Mouse (Mus musculus): ENCODE measurements around the gene Tnrc6b. TPM values are rescaled to one million over a fixed set of nuclear protein-coding genes. Genes with fewer than 3 reads are reported as not detected.
A peak's percentile ranks its signal among the peaks of the same experiment; 100 is the strongest.
"Not testable (repeated sequence)": the region's sequence is repeated elsewhere in the genome, so short reads cannot be mapped to it uniquely, and the experiment has no call there.

Tnrc6b gene
- total RNA-seq, 2 experiments from 2014 or later, result 138 to 245 TPM

- ATAC-seq (replicated peaks; ENCODE audit: low FRiP score, poor library complexity, severe bottlenecking), result no peak
Measured at GRCm38 (mm10) chr15:80831170-80831569, 120.1 kb downstream of the Tnrc6b start.

- no peak for ATAC-seq (replicated peaks; ENCODE audit: low FRiP score, poor library complexity, severe bottlenecking)
Measured at GRCm38 (mm10) chr15:80832808-80833207, 121.7 kb downstream of the Tnrc6b start.

DNA sequence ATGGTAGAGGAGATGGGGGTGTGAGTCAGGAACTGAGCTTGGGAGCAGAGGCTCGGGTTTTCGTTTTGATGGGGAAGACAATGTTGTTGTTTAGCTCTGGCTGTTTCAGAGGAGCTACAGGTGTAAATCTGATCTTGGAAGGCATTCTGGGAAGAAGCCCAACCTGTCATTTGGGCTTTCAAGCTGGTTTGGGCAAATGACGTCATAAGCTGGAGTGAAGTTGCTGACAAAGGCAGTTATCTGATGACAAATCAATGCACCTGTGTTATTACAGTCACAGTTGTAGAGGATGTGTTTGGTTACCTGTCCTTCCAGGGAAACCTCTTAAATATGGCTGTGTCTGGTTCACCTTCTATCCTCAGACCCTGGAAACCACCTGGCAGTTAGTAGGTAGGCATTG lies 125.1 kb downstream of the Tnrc6b start:
- ATAC-seq (replicated peaks; ENCODE audit: low FRiP score, poor library complexity, severe bottlenecking), result no peak

DNA sequence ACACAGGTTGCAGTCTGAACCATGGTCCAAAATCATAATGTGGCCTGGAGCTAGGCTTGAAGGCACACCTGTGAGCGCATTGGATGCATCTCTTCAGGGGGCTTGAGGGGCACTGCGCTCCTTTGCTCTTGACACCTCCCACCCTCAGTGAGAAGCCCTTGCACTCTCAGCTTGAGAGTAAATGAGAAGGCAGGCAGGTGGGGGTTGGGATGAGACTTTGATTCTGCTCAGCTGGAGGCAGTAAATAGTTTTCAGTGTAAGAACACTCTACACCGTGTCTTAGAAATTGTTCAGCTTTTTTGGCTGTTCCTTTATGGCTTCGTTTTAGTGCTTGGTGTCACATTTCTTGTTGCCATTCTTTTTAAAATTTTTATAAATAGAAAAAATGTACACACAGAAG lies 127.7 kb downstream of the Tnrc6b start:
- no peak for ATAC-seq (replicated peaks; ENCODE audit: low FRiP score, poor library complexity, severe bottlenecking)

GRCm38 (mm10) chr15:80839653-80840420 lies 128.7 kb downstream of the Tnrc6b start:
- peak; percentile 58; the same call in 1 of the 2 replicates for ATAC-seq (replicated peaks; ENCODE audit: low FRiP score, poor library complexity, severe bottlenecking)

GRCm38 (mm10) chr15:80844262-80844661 lies 133.1 kb downstream of the Tnrc6b start:
- ATAC-seq (replicated peaks; ENCODE audit: low FRiP score, poor library complexity, severe bottlenecking), result no peak

DNA sequence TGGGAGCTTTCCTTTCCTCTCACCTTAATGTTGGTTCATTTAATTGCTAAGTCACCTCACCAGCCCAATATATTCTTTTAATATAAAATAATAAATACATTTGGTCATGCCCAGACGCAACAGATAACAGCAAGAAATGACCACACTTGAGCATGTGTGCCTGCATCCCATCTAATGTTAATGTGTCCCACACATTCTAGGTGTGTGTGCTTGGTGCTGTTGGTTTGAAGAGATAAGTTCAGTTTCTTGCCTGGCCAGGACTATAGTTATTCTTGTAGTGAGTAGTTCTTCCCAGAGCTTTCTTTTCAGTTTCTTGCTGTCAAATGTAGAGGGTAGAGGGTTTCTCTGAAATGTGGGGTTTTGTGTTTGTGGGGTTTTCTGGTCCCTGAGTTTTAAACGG lies 133.8 kb downstream of the Tnrc6b start:
- no peak for ATAC-seq (replicated peaks; ENCODE audit: low FRiP score, poor library complexity, severe bottlenecking)

GRCm38 (mm10) chr15:80850004-80850403 lies 138.9 kb downstream of the Tnrc6b start:
- ATAC-seq (replicated peaks; ENCODE audit: low FRiP score, poor library complexity, severe bottlenecking), result no peak

DNA sequence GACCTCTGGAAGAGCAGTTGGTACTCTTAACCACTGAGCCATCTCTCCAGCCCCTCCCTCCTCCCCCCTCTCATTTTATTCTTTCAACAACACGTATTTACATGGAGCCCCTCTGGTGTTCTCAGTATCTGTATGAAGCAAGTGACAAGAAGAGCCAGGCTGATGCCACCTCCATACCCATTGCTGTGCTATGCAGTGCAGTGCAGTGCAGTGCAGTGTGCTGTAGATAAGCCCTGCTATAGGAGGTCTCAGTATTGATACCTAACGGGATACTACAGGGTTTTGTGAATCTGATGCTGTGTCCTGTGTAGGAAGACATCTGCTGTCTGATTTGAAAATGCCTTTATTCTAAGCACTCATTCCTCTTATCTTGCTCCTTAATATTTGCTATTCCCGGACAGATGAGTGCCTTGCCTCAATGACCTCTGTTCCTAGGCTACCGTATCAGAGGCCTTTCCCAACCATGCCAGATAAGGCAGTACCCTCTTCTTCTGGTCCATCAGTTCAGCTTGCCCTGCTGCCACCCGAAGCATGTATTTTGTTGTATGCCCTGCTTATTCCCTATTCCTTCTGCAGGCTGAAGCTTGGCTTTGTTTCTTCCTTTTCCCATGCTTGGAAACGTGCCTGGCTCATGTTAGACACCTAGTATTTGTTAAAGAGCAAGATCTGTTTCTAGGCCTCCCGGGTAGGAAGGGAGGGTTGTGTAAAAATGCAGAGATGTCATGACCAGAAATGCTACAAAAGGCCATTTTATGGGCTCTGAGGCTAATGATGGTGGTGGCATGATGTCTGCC lies 139.8 kb downstream of the Tnrc6b start:
- ATAC-seq (replicated peaks; ENCODE audit: low FRiP score, poor library complexity, severe bottlenecking), result 0 out of 2 replicates have a peak, but pooled peaks have one; percentile 27

- no peak for ATAC-seq (replicated peaks; ENCODE audit: low FRiP score, poor library complexity, severe bottlenecking)
Measured at GRCm38 (mm10) chr15:80852122-80852521, 141.0 kb downstream of the Tnrc6b start.

DNA sequence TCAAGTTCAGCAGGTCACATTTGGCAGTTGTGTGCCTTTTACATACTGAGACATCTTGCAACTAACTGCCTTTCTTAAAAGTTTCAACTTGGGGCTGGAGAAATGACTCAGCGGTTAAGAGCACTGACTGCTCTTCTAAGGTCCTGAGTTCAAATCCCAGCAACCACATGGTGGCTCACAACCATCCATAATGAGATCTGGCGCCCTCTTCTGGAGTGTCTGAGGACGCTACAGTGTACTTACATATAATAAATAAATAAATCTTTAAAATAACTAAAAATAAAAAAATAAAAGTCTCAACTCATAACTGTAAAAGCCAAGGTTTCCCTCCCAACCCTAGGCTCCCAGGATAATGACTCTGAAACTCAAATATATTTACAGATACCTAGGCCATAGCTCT lies 141.4 kb downstream of the Tnrc6b start:
- ATAC-seq (replicated peaks; ENCODE audit: low FRiP score, poor library complexity, severe bottlenecking), result not testable (repeated sequence)

- no peak for ATAC-seq (replicated peaks; ENCODE audit: low FRiP score, poor library complexity, severe bottlenecking)
Measured at GRCm38 (mm10) chr15:80859366-80859765, 148.3 kb downstream of the Tnrc6b start.

DNA sequence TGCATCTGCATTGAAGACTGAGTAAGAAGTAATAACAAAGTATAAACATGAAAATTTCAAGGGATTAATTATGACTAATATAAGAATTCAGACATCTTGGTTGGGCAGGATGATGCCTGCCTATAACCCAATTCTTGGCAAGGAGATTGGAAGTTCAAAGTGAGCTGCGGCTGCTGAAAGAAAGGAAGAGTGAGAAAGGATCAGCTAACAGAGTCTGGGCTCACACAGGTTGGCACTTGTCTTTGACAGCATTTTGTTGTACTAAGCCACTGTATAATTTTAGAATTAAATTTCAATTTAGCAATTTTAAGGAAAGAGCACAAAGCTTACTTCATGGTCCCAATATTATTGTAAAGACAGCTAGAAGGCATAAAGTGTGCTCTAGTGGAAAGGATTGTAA lies 150.2 kb downstream of the Tnrc6b start:
- ATAC-seq (replicated peaks; ENCODE audit: low FRiP score, poor library complexity, severe bottlenecking), result no peak

- ATAC-seq (replicated peaks; ENCODE audit: low FRiP score, poor library complexity, severe bottlenecking), result no peak
Measured at GRCm38 (mm10) chr15:80862027-80862426, 150.9 kb downstream of the Tnrc6b start.

GRCm38 (mm10) chr15:80868603-80869002 lies 157.5 kb downstream of the Tnrc6b start:
- ATAC-seq (replicated peaks; ENCODE audit: low FRiP score, poor library complexity, severe bottlenecking), result not testable (repeated sequence)

DNA sequence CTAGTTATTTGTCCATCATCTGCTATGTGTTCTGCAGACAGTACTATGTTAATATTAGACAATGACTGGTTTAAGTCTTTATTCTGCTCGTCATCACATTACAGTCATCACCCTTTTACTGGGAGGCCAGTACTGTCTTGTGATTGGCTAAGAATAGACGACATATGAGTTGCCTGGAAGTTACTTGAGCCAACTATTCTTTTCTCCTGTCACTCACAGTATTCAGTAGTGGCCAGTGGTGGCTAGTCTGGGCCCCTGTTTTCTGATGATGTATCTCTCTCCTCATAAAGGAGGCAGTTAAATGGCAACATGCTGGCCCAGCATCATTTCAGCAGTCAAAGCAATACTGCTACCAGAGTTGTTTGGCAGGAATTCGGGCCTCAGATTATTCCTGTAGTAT lies 163.6 kb downstream of the Tnrc6b start:
- no peak for ATAC-seq (replicated peaks; ENCODE audit: low FRiP score, poor library complexity, severe bottlenecking)

DNA sequence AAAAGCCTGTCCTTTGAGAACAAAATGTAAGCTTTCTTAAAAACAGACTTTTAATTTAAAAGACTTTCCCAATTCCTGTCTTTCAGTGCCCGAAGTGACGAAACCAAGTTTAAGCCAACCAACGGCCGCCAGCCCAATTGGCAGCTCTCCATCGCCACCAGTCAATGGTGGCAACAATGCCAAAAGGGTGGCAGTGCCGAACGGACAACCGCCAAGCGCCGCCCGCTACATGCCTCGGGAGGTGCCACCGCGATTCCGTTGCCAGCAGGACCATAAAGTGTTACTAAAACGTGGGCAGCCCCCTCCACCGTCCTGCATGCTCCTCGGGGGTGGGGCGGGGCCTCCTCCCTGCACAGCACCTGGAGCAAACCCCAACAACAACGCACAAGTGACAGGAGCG lies 165.1 kb downstream of the Tnrc6b start:
- no peak for ATAC-seq (replicated peaks; ENCODE audit: low FRiP score, poor library complexity, severe bottlenecking)

- no peak for ATAC-seq (replicated peaks; ENCODE audit: low FRiP score, poor library complexity, severe bottlenecking)
Measured at GRCm38 (mm10) chr15:80884095-80884494, 173.0 kb downstream of the Tnrc6b start.

DNA sequence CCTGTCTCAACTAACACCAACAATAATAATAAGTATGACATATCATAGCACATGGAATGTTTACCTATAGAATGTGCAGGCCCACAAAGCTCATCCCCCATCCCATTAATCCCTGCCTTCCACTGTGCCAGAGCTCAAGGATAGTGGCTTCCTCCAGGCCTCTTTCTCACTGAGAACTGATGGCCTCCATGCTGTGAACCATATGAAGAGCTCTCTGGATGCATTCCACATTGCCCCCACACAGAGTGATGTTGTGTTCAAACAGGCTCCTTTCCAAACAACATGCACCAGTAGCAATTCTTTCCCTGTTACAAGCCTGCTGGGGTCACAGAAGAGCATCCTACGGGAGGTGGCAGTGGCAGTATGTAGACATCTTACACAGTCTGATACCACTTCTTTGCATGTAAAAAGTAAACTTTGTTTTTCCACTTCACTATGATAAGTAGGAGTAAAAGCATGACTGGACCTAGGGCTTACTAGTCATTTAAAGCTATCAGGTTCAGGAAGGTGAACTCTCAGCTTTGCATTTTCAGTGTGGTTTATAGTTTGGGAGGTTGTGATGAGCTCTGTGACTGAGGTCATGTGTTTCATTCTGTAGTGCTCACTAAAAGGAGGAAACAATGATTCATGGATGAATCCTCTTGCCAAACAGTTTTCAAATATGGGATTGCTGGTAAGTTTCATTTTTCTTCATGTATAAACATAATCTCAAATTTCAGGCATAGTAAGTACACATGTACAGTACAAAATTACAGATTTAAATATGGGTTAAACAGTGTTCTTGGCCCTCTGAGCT lies 175.4 kb downstream of the Tnrc6b start:
- no peak for ATAC-seq (replicated peaks; ENCODE audit: low FRiP score, poor library complexity, severe bottlenecking)

- ATAC-seq (replicated peaks; ENCODE audit: low FRiP score, poor library complexity, severe bottlenecking), result no peak
Measured at GRCm38 (mm10) chr15:80892341-80892740, 181.2 kb downstream of the Tnrc6b start.
